Comparison of ENCODE assay signal across 10 mouse cellular contexts in the genomic region with DNA sequence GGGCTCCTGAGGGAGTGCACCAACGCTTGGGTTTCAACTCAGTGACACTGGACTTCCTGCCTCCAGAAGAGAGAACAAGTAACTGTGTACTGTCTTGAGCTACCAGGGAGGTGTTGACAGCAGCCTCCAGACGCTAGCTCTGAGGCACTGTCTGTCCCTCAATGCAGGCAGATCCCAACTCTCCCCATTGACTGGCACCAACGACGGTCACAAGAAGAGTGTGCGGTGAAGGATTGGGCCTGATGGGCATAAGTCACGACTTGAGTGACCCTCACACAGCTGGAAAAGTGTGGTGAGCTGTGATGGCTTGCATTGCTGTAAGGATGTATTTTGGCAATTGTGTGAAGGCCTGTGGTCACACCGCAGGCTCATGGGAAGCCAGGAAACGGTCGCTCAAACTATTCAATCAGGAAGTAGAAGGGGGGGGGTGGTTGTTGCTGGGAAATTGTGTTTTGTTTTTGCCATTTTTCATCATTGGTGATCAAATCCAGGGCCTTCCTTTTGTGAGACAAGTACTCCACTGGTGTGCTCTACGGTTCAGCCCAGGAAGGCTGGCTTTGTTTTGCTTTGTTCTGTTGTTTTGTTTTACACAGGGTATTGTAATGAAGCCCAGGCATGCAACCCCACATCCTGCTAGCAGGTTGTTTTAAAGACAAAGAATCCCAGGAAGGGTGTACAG. TPM values are rescaled to one million over a fixed set of nuclear protein-coding genes. Genes with fewer than 3 reads are reported as not detected.
A peak's percentile ranks its signal among the peaks of the same experiment; 100 is the strongest.
DNase-seq lines count a peak whose midpoint lies in the region; ATAC-seq lines count a peak whose summit lies in the region.
"Had no signal": no experiment of that assay in that cellular context is flagged by ENCODE, and none has a peak within 500 bp of the region (broad histone marks: within the 10 kb centered on the region; RNA-seq: fewer than 3 reads in every experiment).

No protein-coding gene starts in this region.

- H3K27ac ChIP-seq in forebrain, embryonic 10.5 days = 0 out of 2 replicates have a peak overlapping the region, but pooled peaks have one; percentile 9
- H3K27ac ChIP-seq in forebrain, embryonic 14.5 days (ENCODE audit: low read depth, low read length) = no peak overlapping the region
- H3K27ac ChIP-seq in liver, embryonic 16.5 days (ENCODE audit: low read length) = 0 out of 2 replicates have a peak overlapping the region, but pooled peaks have one; percentile 29

- no peak overlapping the region for H3K9ac ChIP-seq in forebrain, embryonic 14.5 days (ENCODE audit: low read length)
- H3K9ac ChIP-seq in liver, embryonic 16.5 days (ENCODE audit: low read depth, low read length) = no peak overlapping the region

- ATAC-seq in forebrain, embryonic 14.5 days = no peak
- peak; percentile 80 for ATAC-seq in granulocyte monocyte progenitor cell, adult 5-6 weeks (replicated peaks; ENCODE audit: poor library complexity, severe bottlenecking)
- no peak for ATAC-seq in liver, embryonic 16.5 days (ENCODE audit: low read depth)

- H3K4me2 ChIP-seq in forebrain, embryonic 14.5 days (ENCODE audit: low read length) = no peak overlapping the region
- no peak overlapping the region for H3K4me2 ChIP-seq in liver, embryonic 16.5 days (ENCODE audit: low read depth, low read length)

- no peak overlapping the region for H3K4me3 ChIP-seq in forebrain, embryonic 10.5 days
- no peak overlapping the region for H3K4me3 ChIP-seq in forebrain, embryonic 14.5 days (ENCODE audit: low read depth, low read length)
- no peak overlapping the region for H3K4me3 ChIP-seq in liver, embryonic 16.5 days (ENCODE audit: low read depth, low read length)
- H3K4me3 ChIP-seq: erythroblast, embryonic 14.5 days had no signal

- DNase-seq in forebrain, embryonic 10.5 days (ENCODE audit: extremely low spot score, low spot score) = no peak
- DNase-seq in forebrain, embryonic 14.5 days (ENCODE audit: low spot score) = no peak
- peak; percentile 10 for DNase-seq in 3T3-L1 (ENCODE audit: low read depth, low spot score)
- no peak for DNase-seq in retina, embryonic 14.5 days (ENCODE audit: low spot score)
- DNase-seq in gastrocnemius, postnatal 25 days = no peak
- no peak for DNase-seq in layer of hippocampus, postnatal 36 days
- DNase-seq: adrenal gland, postnatal 25 days had no signal

- H3K36me3 ChIP-seq in forebrain, embryonic 10.5 days (replicated peaks) = no peaks in the 10 kb centered on the region
- H3K36me3 ChIP-seq in forebrain, embryonic 14.5 days (ENCODE audit: control insufficient read depth, insufficient read depth, low read length) = no peaks in the 10 kb centered on the region
- no peaks in the 10 kb centered on the region for H3K36me3 ChIP-seq in liver, embryonic 16.5 days (ENCODE audit: control insufficient read depth, insufficient read depth)

- WGBS in forebrain, embryonic 10.5 days = 74% methylated on average over 10 of the region's 10 CpGs
- WGBS in forebrain, embryonic 14.5 days = 74% methylated on average over 10 of the region's 10 CpGs
- 21% methylated on average over 10 of the region's 10 CpGs for WGBS in liver, embryonic 16.5 days (ENCODE audit: insufficient replicate concordance)

- no peaks in the 10 kb centered on the region for H3K27me3 ChIP-seq in forebrain, embryonic 10.5 days (ENCODE audit: poor library complexity, severe bottlenecking)
- H3K27me3 ChIP-seq in forebrain, embryonic 14.5 days (replicated peaks; ENCODE audit: control insufficient read depth, insufficient read depth, low read length) = no peaks in the 10 kb centered on the region
- H3K27me3 ChIP-seq in liver, embryonic 16.5 days (ENCODE audit: control insufficient read depth, insufficient read depth, low read depth, low read length) = no peaks in the 10 kb centered on the region

- H3K9me3 ChIP-seq in forebrain, embryonic 10.5 days = no peaks in the 10 kb centered on the region
- no peaks in the 10 kb centered on the region for H3K9me3 ChIP-seq in forebrain, embryonic 14.5 days (replicated peaks; ENCODE audit: control insufficient read depth, low read length)
- H3K9me3 ChIP-seq in liver, embryonic 16.5 days (replicated peaks; ENCODE audit: control insufficient read depth, low read length) = no peaks in the 10 kb centered on the region

- peaks cover 4% of the 10 kb centered on the region; the same call in 1 of the 2 replicates for H3K4me1 ChIP-seq in forebrain, embryonic 10.5 days
- no peaks in the 10 kb centered on the region for H3K4me1 ChIP-seq in forebrain, embryonic 14.5 days (ENCODE audit: control insufficient read depth, insufficient read depth, low read length)
- no peaks in the 10 kb centered on the region for H3K4me1 ChIP-seq in liver, embryonic 16.5 days (ENCODE audit: control insufficient read depth, low read depth, low read length)

RNA-seq across cellular contexts. Expression of gene Scgb3a1, which starts 4.5 kb away (rescaled TPM):
- polyA plus RNA-seq in forebrain, embryonic 10.5 days (2016; fragmentation: Nextera tagmentation; extraction: Ambion mirVana) = not detected in 2 replicates
- polyA plus RNA-seq in forebrain, embryonic 14.5 days (2014; fragmentation: Nextera tagmentation; extraction: Ambion mirVana) = not detected in 2 replicates
- total RNA-seq in granulocyte monocyte progenitor cell, adult 5-6 weeks (2014; fragmentation: Nextera tagmentation) = 0.86 TPM in 1 of 2 replicates, not detected in the other
- total RNA-seq in granulocyte monocyte progenitor cell, adult 5-6 weeks (2017) = not detected in 2 replicates
- polyA plus RNA-seq in liver, embryonic 16.5 days (2015; fragmentation: Nextera tagmentation; extraction: Ambion mirVana) = not detected in 2 replicates
- not detected for total RNA-seq in gastrocnemius, postnatal 25 days (2021)
- not detected for total RNA-seq in layer of hippocampus, postnatal 36 days (2021)
- total RNA-seq: adrenal gland, postnatal 25 days had no signal
- polyA plus RNA-seq: erythroblast, embryonic 14.5 days had no signal

RNA-seq across cellular contexts. Expression of gene Flt4, which starts 49.9 kb away (rescaled TPM):
- 4.8 and 5.0 TPM in 2 replicates for polyA plus RNA-seq in forebrain, embryonic 10.5 days (2016; fragmentation: Nextera tagmentation; extraction: Ambion mirVana)
- polyA plus RNA-seq in forebrain, embryonic 14.5 days (2014; fragmentation: Nextera tagmentation; extraction: Ambion mirVana) = 1.8 TPM in 2 replicates
- 0.32 TPM in 1 of 2 replicates, not detected in the other for total RNA-seq in granulocyte monocyte progenitor cell, adult 5-6 weeks (2014; fragmentation: Nextera tagmentation)
- 0.10 TPM in 1 of 2 replicates, not detected in the other for total RNA-seq in granulocyte monocyte progenitor cell, adult 5-6 weeks (2017)
- polyA plus RNA-seq in liver, embryonic 16.5 days (2015; fragmentation: Nextera tagmentation; extraction: Ambion mirVana) = 3.2 and 3.9 TPM in 2 replicates
- 1 to 10 TPM; 2.9 to 3.2 TPM for total RNA-seq in gastrocnemius, postnatal 25 days (2021)
- 1 to 10 TPM; 1.8 to 2.4 TPM for total RNA-seq in layer of hippocampus, postnatal 36 days (2021)

RNA-seq across cellular contexts. Expression of gene Cnot6, which starts 53.6 kb away (rescaled TPM):
- 60.1 and 63.1 TPM in 2 replicates for polyA plus RNA-seq in forebrain, embryonic 10.5 days (2016; fragmentation: Nextera tagmentation; extraction: Ambion mirVana)
- 56.3 and 58.8 TPM in 2 replicates for polyA plus RNA-seq in forebrain, embryonic 14.5 days (2014; fragmentation: Nextera tagmentation; extraction: Ambion mirVana)
- 73.3 and 77.8 TPM in 2 replicates for total RNA-seq in granulocyte monocyte progenitor cell, adult 5-6 weeks (2014; fragmentation: Nextera tagmentation)
- 42.2 and 52.8 TPM in 2 replicates for total RNA-seq in granulocyte monocyte progenitor cell, adult 5-6 weeks (2017)
- 14.2 and 15.4 TPM in 2 replicates for polyA plus RNA-seq in liver, embryonic 16.5 days (2015; fragmentation: Nextera tagmentation; extraction: Ambion mirVana)
- total RNA-seq in gastrocnemius, postnatal 25 days (2021) = 10 to 100 TPM; 12.7 to 13.5 TPM
- 10 to 100 TPM; 49.4 to 55.8 TPM for total RNA-seq in layer of hippocampus, postnatal 36 days (2021)
